Mouse (Mus musculus) layer of hippocampus, postnatal 25 days (tissue): ENCODE data around the gene Scube1. TPM values are rescaled to one million over a fixed set of nuclear protein-coding genes. Genes with fewer than 3 reads are reported as not detected.
A peak's percentile ranks its signal among the peaks of the same experiment; 100 is the strongest.

Experiments
- DNase-seq, 2 experiments: peaks; one replicate each; pipeline ENCODE4 v3.0.0; 2022; ENCODE audit warnings: mixed read lengths in 2 of 2, low spot score in 1 of 2; ENCODE audit errors: extremely low spot score in 1 of 2
- total RNA-seq, 2 experiments: library from RNA; stranded (reverse); gene quantifications; 2 replicates each; pipeline ENCODE4 v1.2.3; 2021

The Scube1 gene
- total RNA-seq, 2 experiments from 2014 or later: 16.7 to 19.3 TPM

DNA sequence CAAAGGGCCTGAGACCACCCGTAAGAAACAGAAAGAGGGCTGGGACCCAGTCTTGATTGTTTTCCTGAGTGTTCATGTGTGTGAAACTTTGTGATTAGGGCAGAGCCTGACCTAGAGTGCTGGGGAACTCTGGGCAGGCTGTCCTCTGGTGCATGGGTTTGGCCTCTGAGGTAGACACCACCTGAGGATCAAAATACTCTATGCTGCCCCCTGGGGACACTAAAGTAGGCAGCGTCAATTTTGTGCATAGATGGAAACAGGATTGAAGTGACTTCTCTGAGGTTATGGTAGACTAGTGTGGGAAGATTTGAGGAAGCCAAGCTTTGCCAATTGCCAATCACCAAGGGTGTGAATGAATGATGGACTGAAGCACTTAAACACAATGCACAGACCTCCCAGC, 154.2 kb downstream of the Scube1 start:
- no peak for DNase-seq

DNA sequence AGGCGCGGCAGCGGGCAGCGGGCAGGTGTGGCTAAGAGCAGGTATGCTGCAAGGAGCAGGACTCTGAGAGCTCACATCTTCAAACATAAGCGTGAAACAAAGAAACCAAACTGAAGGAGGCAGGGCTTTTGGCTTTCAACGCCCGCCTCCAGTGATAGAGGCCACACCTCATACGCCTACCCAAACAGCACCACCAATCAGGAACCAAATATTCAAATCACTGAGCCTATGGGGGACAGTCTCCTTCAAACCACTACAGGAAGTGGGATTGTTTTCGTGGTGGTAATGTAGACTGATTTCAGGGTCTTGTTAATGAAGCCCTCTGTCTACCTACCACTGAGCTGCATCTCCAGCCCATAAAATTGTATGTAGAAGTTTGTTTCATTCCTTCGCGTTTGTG, 155.1 kb downstream of the Scube1 start:
- no peak for DNase-seq

DNA sequence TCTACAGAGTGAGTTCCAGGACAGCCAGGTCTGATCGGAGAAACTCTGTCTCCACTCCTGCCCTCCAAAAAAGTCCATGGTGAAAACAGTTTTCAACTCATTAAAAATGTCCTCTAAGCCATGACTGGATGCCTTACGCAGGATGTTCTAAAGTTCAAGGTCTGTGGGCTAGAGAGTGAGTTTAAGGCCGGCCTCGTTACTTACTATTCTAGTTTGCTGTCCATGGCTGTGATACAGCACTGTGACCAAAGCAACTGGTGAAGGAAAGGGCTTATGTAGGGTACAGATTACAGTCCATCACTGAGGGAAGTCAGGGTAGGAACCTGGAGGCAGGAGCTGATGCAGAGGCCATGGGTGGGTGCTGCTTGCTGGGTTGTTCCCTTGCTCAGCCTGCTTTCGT, 156.3 kb downstream of the Scube1 start:
- no peak for DNase-seq

DNA sequence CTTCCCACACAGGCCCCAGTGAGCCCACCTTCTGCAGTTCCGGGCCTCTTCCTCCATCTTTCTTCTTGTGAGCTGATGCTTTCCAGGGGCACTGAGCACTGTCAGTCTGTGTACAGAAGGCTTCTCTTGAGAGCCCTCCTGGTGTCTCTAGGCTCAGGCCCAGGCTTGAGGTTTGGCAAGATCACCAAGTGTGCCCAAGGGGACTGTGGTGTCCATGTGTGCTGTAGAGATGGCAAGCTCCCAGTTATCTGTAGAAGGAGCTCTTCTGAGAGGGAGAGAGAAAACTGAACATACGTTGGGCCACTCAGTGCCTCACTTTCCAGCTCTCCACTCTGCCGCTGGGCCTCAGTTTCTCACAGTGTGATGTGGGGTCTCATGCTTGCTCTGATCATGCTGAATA, 157.1 kb downstream of the Scube1 start:
- no peak for DNase-seq

DNA sequence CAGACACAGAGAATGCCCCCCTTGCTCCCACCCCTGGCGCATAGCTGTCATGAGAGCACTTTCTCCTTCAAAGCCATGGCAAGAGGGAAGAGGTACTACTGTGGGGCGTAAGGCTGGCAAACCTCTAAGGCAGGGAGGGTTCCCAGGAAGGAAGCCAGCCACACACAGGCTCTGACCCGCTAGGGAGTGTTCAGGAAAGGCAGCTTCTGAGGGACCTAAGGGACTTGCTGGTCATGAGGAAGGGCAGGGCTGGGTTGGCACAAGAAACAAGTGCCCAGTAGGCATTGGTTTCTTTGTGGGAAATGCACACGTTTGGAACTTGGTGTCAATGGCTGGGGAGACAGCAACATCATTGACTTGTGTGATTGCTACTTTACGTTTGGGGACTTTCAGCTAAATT, 158.8 kb downstream of the Scube1 start:
- DNase-seq: no peak

DNA sequence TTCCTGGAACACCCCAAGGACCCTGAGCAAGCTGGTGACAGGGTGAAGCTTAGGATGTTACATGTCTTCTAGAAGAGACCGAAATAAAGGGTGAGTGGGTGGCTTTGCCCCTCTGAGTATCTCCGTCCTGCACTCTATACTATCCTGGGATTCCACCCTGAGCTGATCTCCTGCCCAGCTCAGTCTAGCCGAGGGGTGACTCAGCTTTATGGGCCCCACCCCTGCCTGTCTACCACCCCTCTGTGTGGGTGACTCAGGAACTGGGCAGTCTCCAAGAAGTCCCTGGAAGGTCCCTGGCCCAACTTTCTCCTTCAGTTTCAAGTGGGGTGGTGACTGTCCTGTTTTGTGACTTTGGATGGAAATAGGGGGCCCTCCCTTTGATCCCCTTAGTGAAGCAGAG, 159.4 kb downstream of the Scube1 start:
- DNase-seq: no peak

DNA sequence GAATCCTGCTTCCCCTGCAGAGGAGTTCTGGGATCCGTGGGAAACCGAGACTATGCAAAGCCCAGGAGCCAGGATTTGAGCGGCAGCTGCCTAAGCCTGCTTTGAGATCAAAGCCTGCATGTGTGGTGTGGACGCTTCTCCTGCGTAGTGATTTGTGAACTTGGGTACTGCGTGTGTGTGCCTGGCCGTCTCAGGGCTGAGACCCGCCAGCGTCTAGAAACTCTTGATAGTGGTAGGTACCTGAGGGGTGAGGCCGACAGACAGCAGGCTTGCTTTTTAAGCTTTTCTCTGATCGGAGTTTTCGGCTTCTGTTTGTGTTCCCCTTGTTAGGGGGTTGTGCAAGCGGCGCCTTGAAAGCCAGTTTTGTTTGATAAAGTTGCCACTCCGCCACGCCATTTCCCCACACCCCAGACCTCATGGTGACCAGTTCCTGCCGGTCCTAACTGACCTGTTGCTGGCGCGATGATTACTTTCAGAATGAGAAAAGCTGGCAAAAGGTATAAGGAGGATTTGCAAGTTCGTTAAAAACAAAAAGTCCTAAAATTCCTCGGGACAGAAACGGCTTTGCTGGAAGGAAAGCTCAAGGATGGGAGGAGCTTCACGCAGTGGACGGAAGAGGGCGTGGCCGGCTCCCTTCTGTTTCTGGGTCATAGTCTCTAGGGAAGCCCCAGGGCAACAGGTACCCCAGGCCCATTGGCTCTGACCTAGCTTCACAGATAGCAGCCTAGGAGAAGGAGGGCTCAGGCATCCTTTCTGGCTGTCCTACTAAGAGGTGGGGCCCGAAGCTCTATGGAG, 160.8 kb downstream of the Scube1 start:
- DNase-seq: no peak

DNA sequence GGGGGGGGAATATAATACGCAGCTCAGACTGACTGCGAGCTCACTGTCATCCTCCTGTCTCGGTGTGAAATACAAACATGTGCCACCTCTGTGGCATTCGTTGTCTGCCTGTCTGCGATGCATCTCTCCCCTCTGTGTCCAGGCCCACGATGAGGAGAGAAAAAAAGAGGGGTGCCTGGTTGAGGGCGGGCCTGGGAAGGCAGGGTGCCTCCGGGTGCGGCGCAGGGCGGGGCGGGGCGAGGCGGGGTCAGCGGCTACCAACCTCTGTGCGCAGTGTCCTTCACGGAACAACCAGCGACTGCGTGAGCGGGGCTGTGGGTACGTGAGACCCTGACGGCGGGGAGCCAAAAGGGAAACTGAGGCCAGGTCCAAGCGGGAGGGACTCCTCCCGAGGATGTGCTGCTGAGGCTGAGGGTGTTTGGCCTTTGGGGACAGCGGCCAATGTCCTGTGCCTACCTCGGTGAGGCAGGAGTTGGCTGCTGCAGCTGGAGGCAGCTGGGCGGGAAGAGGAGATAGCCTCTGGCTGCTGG, 161.4 kb downstream of the Scube1 start, which contains the start of the genes Tspo and Mcat:
TSS of gene Tspo (plus strand) at position 266 of the 530 bp plus-strand sequence.
TSS of gene Mcat (minus strand) at position 461 of the 530 bp plus-strand sequence.
- no peak for DNase-seq

DNA sequence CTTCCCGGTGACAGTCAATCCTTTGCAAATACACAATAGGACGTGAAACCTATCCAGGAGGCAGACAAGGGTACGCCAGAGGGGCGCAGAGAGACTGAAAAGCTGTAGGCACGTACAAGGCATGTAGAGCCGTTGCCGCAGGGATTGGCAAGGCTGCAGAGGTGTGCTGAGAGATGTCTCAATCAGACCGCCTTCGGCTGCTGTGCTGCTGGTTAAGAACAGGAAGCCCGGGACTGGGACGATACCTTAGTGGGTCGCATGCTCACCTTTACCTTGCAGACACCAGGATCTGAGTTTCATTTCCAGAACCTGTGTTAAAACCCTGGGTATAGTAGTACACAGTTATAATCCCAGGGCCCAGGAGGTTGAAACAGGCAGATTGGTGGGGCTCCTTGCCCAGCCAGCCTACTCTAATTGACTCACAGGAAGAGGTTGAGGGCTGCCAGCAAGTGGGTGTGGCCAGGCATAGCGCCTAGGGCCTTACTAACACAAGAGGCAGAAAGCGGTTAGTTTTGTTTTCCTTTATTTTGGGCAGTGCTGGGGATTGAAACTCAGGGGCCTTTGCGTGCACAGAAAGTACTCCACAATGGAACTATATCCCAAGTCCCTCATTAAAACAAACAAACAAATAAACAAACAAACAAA, 162.1 kb downstream of the Scube1 start:
- DNase-seq: peak in 1 of 2 experiments; percentile 42

DNA sequence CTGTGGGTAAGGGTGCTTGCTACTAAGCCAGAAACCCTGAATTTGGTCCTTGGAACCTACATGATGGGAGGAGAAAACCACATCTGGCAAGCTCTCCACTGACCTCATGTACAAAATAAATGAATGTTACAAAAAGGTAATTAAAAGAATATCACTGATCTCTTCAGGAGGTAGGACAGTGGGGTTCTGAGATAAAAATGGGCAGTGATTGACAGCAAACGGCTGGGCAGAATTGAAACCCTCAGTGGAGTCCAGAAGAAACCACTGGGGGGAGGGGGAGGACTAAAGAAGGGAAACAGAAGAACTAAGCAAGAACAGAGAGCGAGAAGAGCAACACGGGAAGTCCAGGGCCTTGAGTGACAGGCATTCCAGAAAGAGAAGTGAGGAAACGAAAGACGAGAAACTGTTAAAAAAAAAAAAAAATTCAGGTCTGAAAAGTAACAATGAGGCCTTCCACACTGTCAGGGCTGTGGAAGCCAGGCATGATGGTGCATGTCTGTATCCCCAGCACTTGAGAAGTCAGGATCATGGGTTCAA, 163.8 kb downstream of the Scube1 start:
- no peak for DNase-seq

DNA sequence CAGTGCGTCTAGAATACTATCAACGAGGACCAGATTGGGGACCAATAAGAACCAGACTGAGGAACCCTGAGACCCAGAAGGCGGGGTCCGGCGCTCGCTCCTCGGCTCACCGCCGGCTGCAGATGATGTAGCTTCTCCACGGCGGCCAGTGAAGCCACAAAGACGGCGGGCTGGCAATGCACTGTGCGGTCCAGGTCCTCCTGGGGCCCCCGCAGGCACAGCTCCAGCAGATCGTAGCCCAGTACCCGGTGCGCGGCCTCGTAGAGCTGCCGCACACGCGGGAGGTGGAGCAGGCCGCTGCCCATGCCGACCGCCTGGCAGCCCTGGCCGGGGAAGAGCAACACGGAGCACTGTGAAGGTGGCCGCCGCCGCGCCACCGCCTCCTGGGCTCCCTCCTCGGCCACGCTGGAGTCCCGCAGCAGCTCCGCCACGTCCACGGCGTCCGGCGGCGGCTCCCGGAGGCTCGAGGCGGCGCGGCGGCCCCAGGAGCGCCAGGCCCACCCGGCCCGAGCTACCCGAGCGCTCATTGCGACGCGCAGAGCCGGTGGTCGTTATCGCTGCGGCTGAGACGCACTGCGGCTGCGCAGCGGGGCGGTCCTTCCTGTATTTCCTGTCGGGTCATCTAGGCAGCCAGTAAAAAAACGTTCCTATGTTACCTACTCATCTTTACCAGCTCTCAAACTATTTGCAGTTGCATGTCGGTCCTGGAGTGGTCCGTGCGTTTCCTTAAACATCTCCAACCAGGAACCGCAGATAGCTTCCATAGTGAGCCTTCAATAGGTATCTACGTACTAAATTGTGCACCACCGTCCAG, 169.5 kb downstream of the Scube1 start:
- DNase-seq: peak; percentile 77 to 84

Other genes with a start within 250 kb of the Scube1 start
- 10 to 100 TPM; 38.1 to 39.1 TPM for gene Ttll1, start 214.1 kb downstream of the Scube1 start, total RNA-seq
- not detected for gene Bik, start 198.2 kb downstream of the Scube1 start, total RNA-seq
- 1 to 10 TPM; 3.5 to 4.6 TPM for gene Tspo, start 161.4 kb downstream of the Scube1 start, total RNA-seq
- gene Mcat, start 161.2 kb downstream of the Scube1 start, total RNA-seq: 10 to 100 TPM; 26.3 to 29.5 TPM
- gene Ttll12, start 129.9 kb downstream of the Scube1 start, total RNA-seq: 10 to 100 TPM; 13.2 to 13.5 TPM
- 100 to 1,000 TPM; 165 to 177 TPM for gene Mpped1, start 54.4 kb upstream of the Scube1 start, total RNA-seq